Mouse (Mus musculus): ENCODE results near the gene Sh2d7.
"Not testable (repeated sequence)": the region's sequence is repeated elsewhere in the genome, so short reads cannot be mapped to it uniquely, and the experiment has no call there.

GRCm38 (mm10) chr9:54584127-54584526 lies 45.3 kb downstream of the Sh2d7 start:
- TF ChIP-seq POLR2A (IDR thresholded peaks at IDR 0.05; ENCODE audit: borderline replicate concordance, extremely low read depth, insufficient read depth, insufficient read length, poor library complexity, severe bottlenecking); CTCF (IDR thresholded peaks at IDR 0.05; ENCODE audit: borderline replicate concordance, extremely low read depth, insufficient read depth, insufficient read length): not testable (repeated sequence)
